ENCODE assay signal across 9 mouse cellular contexts in the genomic region with DNA sequence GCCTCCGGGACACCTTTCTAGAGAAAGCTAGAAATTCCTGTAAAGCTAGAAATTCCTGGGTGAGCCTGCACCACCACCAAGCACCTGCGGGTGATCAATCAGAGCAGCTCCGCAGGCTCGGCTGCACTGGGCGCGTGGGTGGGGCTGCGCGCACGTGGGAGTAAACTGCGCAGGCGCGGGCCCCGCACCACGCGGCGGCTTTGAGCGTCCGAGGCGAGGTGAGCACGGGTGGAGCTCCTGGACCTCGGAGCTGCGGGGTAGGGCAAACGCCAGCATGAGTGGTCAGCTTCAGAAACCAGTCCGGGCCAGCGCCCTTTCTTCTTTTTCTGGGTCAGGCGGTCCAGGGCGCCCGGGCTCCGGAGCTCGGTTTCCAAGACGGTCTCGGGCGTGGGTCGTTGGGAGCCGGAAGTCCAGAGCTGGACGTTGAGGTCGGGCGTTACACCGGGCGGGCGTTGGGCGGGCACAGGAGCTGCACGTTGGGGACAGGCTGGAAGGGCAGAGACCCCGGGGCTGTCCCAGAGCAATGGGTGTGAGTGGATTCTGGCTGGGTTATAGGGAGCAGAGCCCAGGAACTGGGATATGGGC. TPM values are rescaled to one million over a fixed set of nuclear protein-coding genes. Genes with fewer than 3 reads are reported as not detected.
DNase-seq lines count a peak whose midpoint lies in the region; ATAC-seq lines count a peak whose summit lies in the region.
"Had no signal": no experiment of that assay in that cellular context is flagged by ENCODE, and none has a peak within 500 bp of the region (broad histone marks: within the 10 kb centered on the region; RNA-seq: fewer than 3 reads in every experiment).

Gene Tdrd1, plus strand, starts transcription at position 163 of the 585 bp plus-strand sequence.

- ATAC-seq in forebrain, embryonic 15.5 days (replicated peaks): no peak
- 0 out of 2 replicates have a peak, but pooled peaks have one; percentile 18 for ATAC-seq in stomach, embryonic 16.5 days (ENCODE audit: insufficient read depth, low FRiP score)

- peak; percentile 25 for DNase-seq in retina, postnatal 1 day
- DNase-seq in retina, embryonic 14.5 days (ENCODE audit: low spot score): no peak
- DNase-seq in limb, embryonic 10.5 days (ENCODE audit: low spot score): peak; percentile 47
- DNase-seq in frontal cortex, postnatal 36 days (ENCODE audit: low spot score in 2 of 2): no peak
- DNase-seq in gastrocnemius, adult 8-10 months (ENCODE audit: low spot score in 2 of 2): no peak
- DNase-seq: adrenal gland, postnatal 25 days had no signal

- H3K27ac ChIP-seq in forebrain, embryonic 15.5 days (replicated peaks): no peak within 1 kb of the TSS
- H3K27ac ChIP-seq in limb, embryonic 10.5 days: no peak within 1 kb of the TSS
- 0 out of 2 replicates have a peak within 1 kb of the TSS, but pooled peaks have one; percentile 29 for H3K27ac ChIP-seq in stomach, embryonic 16.5 days (ENCODE audit: low read length)
- H3K27ac ChIP-seq: liver, embryonic 14.5 days had no signal

- H3K4me2 ChIP-seq in forebrain, embryonic 15.5 days (replicated peaks): peak within 1 kb of the TSS; percentile 20; the same call in 1 of the 2 replicates
- H3K4me2 ChIP-seq in stomach, embryonic 16.5 days (ENCODE audit: low read depth, low read length): peak within 1 kb of the TSS; percentile 49

- no peak within 1 kb of the TSS for H3K9ac ChIP-seq in forebrain, embryonic 15.5 days (replicated peaks)
- peak within 1 kb of the TSS; percentile 39; the same call in 1 of the 2 replicates for H3K9ac ChIP-seq in stomach, embryonic 16.5 days (ENCODE audit: low read length)
- H3K9ac ChIP-seq: liver, embryonic 14.5 days had no signal

- WGBS in forebrain, embryonic 15.5 days: 72% methylated on average over 44 of the region's 44 CpGs
- WGBS in limb, embryonic 10.5 days: 53% methylated on average over 44 of the region's 44 CpGs
- WGBS in stomach, embryonic 16.5 days: 51% methylated on average over 44 of the region's 44 CpGs

- no peaks in the 10 kb centered on the region for H3K9me3 ChIP-seq in forebrain, embryonic 15.5 days
- no peaks in the 10 kb centered on the region for H3K9me3 ChIP-seq in limb, embryonic 10.5 days (replicated peaks)
- H3K9me3 ChIP-seq in stomach, embryonic 16.5 days (replicated peaks; ENCODE audit: control insufficient read depth, low read length): 0 out of 2 replicates have a peak, but pooled peaks cover 3% of the 10 kb centered on the region

- H3K4me3 ChIP-seq in forebrain, embryonic 15.5 days: peak within 1 kb of the TSS; percentile 12; the same call in 1 of the 2 replicates
- peak within 1 kb of the TSS; percentile 28 for H3K4me3 ChIP-seq in limb, embryonic 10.5 days
- peak within 1 kb of the TSS; percentile 27 for H3K4me3 ChIP-seq in stomach, embryonic 16.5 days (replicated peaks; ENCODE audit: low read length)

- no peaks in the 10 kb centered on the region for H3K36me3 ChIP-seq in forebrain, embryonic 15.5 days
- H3K36me3 ChIP-seq in limb, embryonic 10.5 days: no peaks in the 10 kb centered on the region
- no peaks in the 10 kb centered on the region for H3K36me3 ChIP-seq in stomach, embryonic 16.5 days (ENCODE audit: control insufficient read depth, insufficient read depth, low read length)

- no peaks in the 10 kb centered on the region for H3K27me3 ChIP-seq in forebrain, embryonic 15.5 days
- H3K27me3 ChIP-seq in limb, embryonic 10.5 days (ENCODE audit: low read depth, poor library complexity, severe bottlenecking): peaks cover 74% of the 10 kb centered on the region
- no peaks in the 10 kb centered on the region for H3K27me3 ChIP-seq in stomach, embryonic 16.5 days (ENCODE audit: control insufficient read depth, insufficient read depth, low read length)

- H3K4me1 ChIP-seq in forebrain, embryonic 15.5 days: peaks cover 5% of the 10 kb centered on the region
- H3K4me1 ChIP-seq in limb, embryonic 10.5 days: peaks cover 11% of the 10 kb centered on the region
- peaks cover 11% of the 10 kb centered on the region for H3K4me1 ChIP-seq in stomach, embryonic 16.5 days (ENCODE audit: control insufficient read depth, insufficient read depth, low read length)

RNA-seq across cellular contexts. Expression of gene Tdrd1, which starts in this region (rescaled TPM):
- polyA plus RNA-seq in forebrain, embryonic 15.5 days (2015; fragmentation: Nextera tagmentation; extraction: Ambion mirVana): 0.73 and 0.75 TPM in 2 replicates
- 0.84 and 0.98 TPM in 2 replicates for polyA plus RNA-seq in limb, embryonic 10.5 days (2016; fragmentation: Nextera tagmentation; extraction: Ambion mirVana)
- polyA plus RNA-seq in stomach, embryonic 16.5 days (2015; fragmentation: Nextera tagmentation; extraction: Ambion mirVana): 3.0 and 3.1 TPM in 2 replicates
- not detected for total RNA-seq in gastrocnemius, adult 8-10 months (2022)
- total RNA-seq: adrenal gland, postnatal 25 days had no signal

Comparison
In these comparisons a context has a peak if more than half of its experiments do, and no peak if none do; other contexts are left out.
1. Peak in DNase-seq and H3K4me3 ChIP-seq in limb, embryonic 10.5 days; RNA of the gene not detected or under 1 TPM.